Mouse (Mus musculus) testis, adult 10 weeks (tissue): ENCODE data around the gene Cftr. TPM values are rescaled to one million over a fixed set of nuclear protein-coding genes. Genes with fewer than 3 reads are reported as not detected.

Experiments
- polyA plus RNA-seq: library from polyadenylated mRNA; stranded (reverse); fragments of 350-450 nt; fragmentation: Illumina TruSeq; extraction: RNeasy Lipid Tissue Mini Kit (QIAGEN cat#74804); gene quantifications from one replicate; pipeline ENCODE4 v1.2.3, GENCODE M21; 2014; ENCODE audit warnings: low read depth, low replicate concordance

The Cftr gene
- 26.7 TPM for polyA plus RNA-seq

DNA sequence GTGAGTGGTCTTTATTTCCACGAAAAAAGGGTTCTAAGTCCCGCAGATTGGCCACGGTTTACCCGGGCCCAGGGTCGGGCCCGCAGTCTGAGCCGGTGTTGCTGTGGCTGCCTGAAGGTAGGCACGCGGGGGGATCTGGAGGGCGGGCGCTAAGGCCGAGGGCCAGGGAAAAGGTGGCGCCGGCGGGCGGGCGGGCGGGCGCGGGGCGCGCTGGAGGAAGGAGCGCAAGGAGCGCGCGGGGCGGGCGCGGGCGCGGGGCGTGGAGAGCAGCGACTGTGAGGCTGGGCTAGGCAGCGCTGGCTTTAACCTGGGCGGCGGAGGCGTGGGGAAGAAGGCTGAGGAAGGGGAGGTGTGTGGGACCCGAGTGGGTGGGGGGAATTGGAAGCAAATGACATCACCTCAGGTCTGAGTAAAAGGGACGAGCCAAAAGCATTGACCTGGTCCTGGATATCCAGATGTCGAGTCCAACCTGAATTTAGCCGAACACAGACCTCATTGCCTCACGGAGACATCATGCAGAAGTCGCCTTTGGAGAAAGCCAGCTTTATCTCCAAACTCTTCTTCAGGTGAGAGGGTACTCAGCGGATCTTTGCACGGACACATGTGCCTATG is at the start of gene Cftr:
Cftr (plus strand) TSS at position 377 of the 612 bp plus-strand sequence.

Other genes starting within 250 kb of the Cftr start
- 0.49 TPM for gene Wnt2, start 140.1 kb upstream of the Cftr start, polyA plus RNA-seq
- gene Asz1, start 61.6 kb upstream of the Cftr start, polyA plus RNA-seq = 82.9 TPM